Comparison of ENCODE assay signal across 8 mouse cellular contexts in the genomic region with DNA sequence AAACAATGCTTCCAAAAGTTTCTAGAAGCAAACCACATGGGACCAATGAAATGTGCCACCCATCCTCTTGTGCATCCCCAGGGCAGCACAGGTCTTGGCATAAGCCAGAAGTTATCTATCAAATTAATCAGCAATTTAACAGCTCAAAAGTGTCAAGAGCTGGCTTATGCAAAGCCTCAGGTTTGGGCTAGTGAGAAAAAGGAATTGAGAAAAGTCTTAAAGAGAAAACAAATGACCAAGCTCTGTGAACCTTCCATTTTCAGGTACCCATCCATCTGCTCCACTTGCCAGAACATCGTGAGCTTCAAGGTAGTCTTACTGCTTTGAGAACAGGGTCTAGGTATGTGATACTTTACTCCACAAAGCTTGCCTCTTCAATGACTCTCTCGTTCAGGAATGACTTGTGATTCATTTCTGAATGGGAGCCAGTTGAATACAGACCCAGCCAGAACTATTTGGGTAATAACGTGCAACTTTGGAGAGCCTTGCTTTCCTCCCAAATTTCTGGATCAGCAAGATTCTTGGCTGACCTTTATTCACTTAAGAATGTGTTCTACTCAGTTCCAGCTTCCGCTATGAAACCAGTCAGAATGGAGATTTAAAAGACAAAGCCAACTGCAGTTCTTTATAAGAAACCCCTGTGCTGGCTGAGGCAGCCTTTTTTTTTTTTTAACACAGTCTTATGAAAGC. TPM values are rescaled to one million over a fixed set of nuclear protein-coding genes. Genes with fewer than 3 reads are reported as not detected.
DNase-seq lines count a peak whose midpoint lies in the region; ATAC-seq and TF ChIP-seq lines count a peak whose summit lies in the region.

No protein-coding gene starts in this region.

- no peak for TF ChIP-seq CTCF in lung, embryonic 14.5 days (IDR thresholded peaks at IDR 0.05; ENCODE audit: low read depth)
- no peak for TF ChIP-seq CTCF in lung, adult 2 months (IDR thresholded peaks at IDR 0.05; ENCODE audit: insufficient read depth, low read length)
- no peak for TF ChIP-seq CTCF in intestine, postnatal 0 days (IDR thresholded peaks at IDR 0.05; ENCODE audit: low read depth)

- peaks cover 26% of the 10 kb centered on the region for H3K36me3 ChIP-seq in lung, embryonic 14.5 days (ENCODE audit: insufficient read depth)
- 0 out of 2 replicates have a peak, but pooled peaks cover 3% of the 10 kb centered on the region for H3K36me3 ChIP-seq in embryonic facial prominence, embryonic 15.5 days
- H3K36me3 ChIP-seq in intestine, postnatal 0 days (ENCODE audit: control insufficient read depth, insufficient read depth): peaks cover 17% of the 10 kb centered on the region; the same call in 1 of the 2 replicates
- H3K36me3 ChIP-seq in hindbrain, embryonic 10.5 days: peaks cover 58% of the 10 kb centered on the region
- peaks cover 39% of the 10 kb centered on the region for H3K36me3 ChIP-seq in forebrain, embryonic 13.5 days (ENCODE audit: poor library complexity, severe bottlenecking)

- H3K27ac ChIP-seq in lung, embryonic 14.5 days (ENCODE audit: low read depth): peak overlapping the region; percentile 51
- H3K27ac ChIP-seq in embryonic facial prominence, embryonic 15.5 days (replicated peaks): peak overlapping the region; percentile 49
- H3K27ac ChIP-seq in intestine, postnatal 0 days (ENCODE audit: low read depth, low read length): peak overlapping the region; percentile 50
- no peak overlapping the region for H3K27ac ChIP-seq in hindbrain, embryonic 10.5 days
- H3K27ac ChIP-seq in forebrain, embryonic 13.5 days: no peak overlapping the region

- 61% methylated on average over 4 of the region's 4 CpGs for WGBS in lung, embryonic 14.5 days
- WGBS in lung, adult 2 months: 40% methylated on average over 4 of the region's 4 CpGs
- WGBS in embryonic facial prominence, embryonic 15.5 days: 54% methylated on average over 4 of the region's 4 CpGs
- 67% methylated on average over 4 of the region's 4 CpGs for WGBS in intestine, postnatal 0 days
- whole genome bisulfite sequencing in hindbrain, embryonic 10.5 days: 86% methylated on average over 4 of the region's 4 CpGs
- 79% methylated on average over 4 of the region's 4 CpGs for WGBS in forebrain, embryonic 13.5 days

- H3K4me1 ChIP-seq in lung, embryonic 14.5 days (ENCODE audit: insufficient read depth): no peaks in the 10 kb centered on the region; the same call in 1 of the 2 replicates
- H3K4me1 ChIP-seq in lung, adult 2 months (ENCODE audit: control insufficient read depth, insufficient read depth, low read length): peaks cover 32% of the 10 kb centered on the region
- peaks cover 62% of the 10 kb centered on the region for H3K4me1 ChIP-seq in embryonic facial prominence, embryonic 15.5 days
- no peaks in the 10 kb centered on the region for H3K4me1 ChIP-seq in intestine, postnatal 0 days (replicated peaks; ENCODE audit: control insufficient read depth, insufficient read depth, low read length)
- H3K4me1 ChIP-seq in hindbrain, embryonic 10.5 days (replicated peaks): peaks cover 32% of the 10 kb centered on the region
- peaks cover 21% of the 10 kb centered on the region for H3K4me1 ChIP-seq in forebrain, embryonic 13.5 days

- TF ChIP-seq POLR2A in lung, adult 2 months (IDR thresholded peaks at IDR 0.05; ENCODE audit: borderline replicate concordance, extremely low read depth, low read depth, low read length): no peak

- H3K27me3 ChIP-seq in lung, embryonic 14.5 days (ENCODE audit: insufficient read depth, low read length): no peaks in the 10 kb centered on the region
- no peaks in the 10 kb centered on the region for H3K27me3 ChIP-seq in embryonic facial prominence, embryonic 15.5 days
- no peaks in the 10 kb centered on the region for H3K27me3 ChIP-seq in intestine, postnatal 0 days (replicated peaks; ENCODE audit: control insufficient read depth, insufficient read depth, low read length)
- H3K27me3 ChIP-seq in hindbrain, embryonic 10.5 days (ENCODE audit: insufficient read depth, poor library complexity, severe bottlenecking): no peaks in the 10 kb centered on the region
- H3K27me3 ChIP-seq in forebrain, embryonic 13.5 days: no peaks in the 10 kb centered on the region

- H3K4me2 ChIP-seq in lung, embryonic 14.5 days: no peak overlapping the region
- no peak overlapping the region for H3K4me2 ChIP-seq in embryonic facial prominence, embryonic 15.5 days (replicated peaks)
- H3K4me2 ChIP-seq in intestine, postnatal 0 days (replicated peaks; ENCODE audit: low read depth): no peak overlapping the region
- H3K4me2 ChIP-seq in forebrain, embryonic 13.5 days: no peak overlapping the region

- no peak for ATAC-seq in lung, embryonic 14.5 days (ENCODE audit: insufficient read depth)
- ATAC-seq in embryonic facial prominence, embryonic 15.5 days (ENCODE audit: insufficient number of reproducible peaks, low FRiP score, low TSS enrichment, low read depth): no peak
- ATAC-seq in intestine, postnatal 0 days: no peak
- no peak for ATAC-seq in forebrain, embryonic 13.5 days

- no peak overlapping the region for H3K9ac ChIP-seq in lung, embryonic 14.5 days
- no peak overlapping the region for H3K9ac ChIP-seq in embryonic facial prominence, embryonic 15.5 days
- H3K9ac ChIP-seq in intestine, postnatal 0 days (ENCODE audit: low read depth, low read length): no peak overlapping the region
- H3K9ac ChIP-seq in forebrain, embryonic 13.5 days: no peak overlapping the region

- no peak overlapping the region for H3K4me3 ChIP-seq in lung, embryonic 14.5 days (ENCODE audit: low read depth, low read length)
- no peak overlapping the region for H3K4me3 ChIP-seq in lung, adult 2 months (replicated peaks; ENCODE audit: extremely low read depth, low read depth, low read length)
- no peak overlapping the region for H3K4me3 ChIP-seq in embryonic facial prominence, embryonic 15.5 days (replicated peaks)
- no peak overlapping the region for H3K4me3 ChIP-seq in intestine, postnatal 0 days (ENCODE audit: low read depth, low read length)
- H3K4me3 ChIP-seq in hindbrain, embryonic 10.5 days: no peak overlapping the region
- H3K4me3 ChIP-seq in forebrain, embryonic 13.5 days: no peak overlapping the region

- DNase-seq in lung, embryonic 14.5 days: peak; percentile 73
- DNase-seq in lung, adult 2 months: no peak
- peak; percentile 83 for DNase-seq in skeletal muscle tissue, adult 2 months (ENCODE audit: low read depth, low spot score)
- no peak for DNase-seq in MN1 (ENCODE audit: low spot score)
- no peak for DNase-seq in hindbrain, embryonic 10.5 days (ENCODE audit: low spot score)

- no peaks in the 10 kb centered on the region for H3K9me3 ChIP-seq in lung, embryonic 14.5 days (ENCODE audit: low read depth, low read length)
- H3K9me3 ChIP-seq in embryonic facial prominence, embryonic 15.5 days (replicated peaks): no peaks in the 10 kb centered on the region
- H3K9me3 ChIP-seq in intestine, postnatal 0 days (ENCODE audit: control insufficient read depth): no peaks in the 10 kb centered on the region
- H3K9me3 ChIP-seq in hindbrain, embryonic 10.5 days: no peaks in the 10 kb centered on the region
- no peaks in the 10 kb centered on the region for H3K9me3 ChIP-seq in forebrain, embryonic 13.5 days (replicated peaks)

RNA-seq across cellular contexts. Expression of gene Rnf216, which starts 56.5 kb away (rescaled TPM):
- polyA plus RNA-seq in lung, embryonic 14.5 days (2014; fragmentation: Nextera tagmentation; extraction: Ambion mirVana): 31.5 and 36.1 TPM in 2 replicates
- polyA plus RNA-seq in lung, adult 2 months (2012; rRNA removed): 27.7 and 29.8 TPM in 2 replicates
- polyA plus RNA-seq in embryonic facial prominence, embryonic 15.5 days (2015; fragmentation: Nextera tagmentation; extraction: Ambion mirVana): 41.2 and 42.7 TPM in 2 replicates
- 16.9 and 20.6 TPM in 2 replicates for polyA plus RNA-seq in intestine, postnatal 0 days (2015; fragmentation: Nextera tagmentation; extraction: Ambion mirVana)
- polyA plus RNA-seq in hindbrain, embryonic 10.5 days (2016; fragmentation: Nextera tagmentation; extraction: Ambion mirVana): 44.2 and 44.3 TPM in 2 replicates
- 36.7 and 38.4 TPM in 2 replicates for polyA plus RNA-seq in forebrain, embryonic 13.5 days (2015; fragmentation: Nextera tagmentation; extraction: Ambion mirVana)

Comparison
In these comparisons a context has a peak if more than half of its experiments do, and no peak if none do; other contexts are left out.
1. DNase-seq: peak in lung, embryonic 14.5 days (single experiment) and skeletal muscle tissue, adult 2 months (single experiment); none in lung, adult 2 months (single experiment), MN1 (single experiment) and hindbrain, embryonic 10.5 days (single experiment).
2. H3K27ac ChIP-seq: peak in lung, embryonic 14.5 days (single experiment), embryonic facial prominence, embryonic 15.5 days (single experiment) and intestine, postnatal 0 days (single experiment); none in hindbrain, embryonic 10.5 days (single experiment) and forebrain, embryonic 13.5 days (single experiment).